Mouse (Mus musculus): Measurements from ENCODE around the gene Nrg4. TPM values are rescaled to one million over a fixed set of nuclear protein-coding genes. Genes with fewer than 3 reads are reported as not detected.

Nrg4 gene
- total RNA-seq, 1 experiment from 2014 or later = 1.4 TPM

DNA sequence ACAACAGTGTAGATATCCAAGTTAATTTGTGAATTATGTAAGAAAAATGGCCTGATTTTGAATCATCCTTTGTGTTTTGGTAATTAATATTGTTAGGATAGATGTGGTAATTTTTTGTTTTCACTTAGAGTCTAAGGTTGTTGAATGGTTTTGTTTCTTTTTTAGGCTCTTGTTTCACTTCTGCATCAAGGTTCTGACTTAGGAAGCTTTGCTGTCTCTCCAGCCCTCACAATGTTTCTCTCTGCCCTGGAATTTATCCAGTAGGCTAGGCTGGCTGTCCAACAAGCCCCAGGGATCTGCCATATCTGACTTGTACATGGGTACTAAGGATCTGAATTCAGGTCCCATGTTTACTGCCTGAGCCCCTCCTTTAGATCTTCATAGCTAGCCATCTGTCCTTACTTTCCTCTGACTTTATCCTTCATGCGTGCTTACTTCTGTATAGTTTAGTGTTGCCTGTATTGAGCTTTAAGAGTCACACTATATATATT lies 154.4 kb downstream of the Nrg4 start:
- no peak for ATAC-seq (replicated peaks; ENCODE audit: insufficient number of reproducible peaks, low FRiP score, low TSS enrichment, poor library complexity, severe bottlenecking)

DNA sequence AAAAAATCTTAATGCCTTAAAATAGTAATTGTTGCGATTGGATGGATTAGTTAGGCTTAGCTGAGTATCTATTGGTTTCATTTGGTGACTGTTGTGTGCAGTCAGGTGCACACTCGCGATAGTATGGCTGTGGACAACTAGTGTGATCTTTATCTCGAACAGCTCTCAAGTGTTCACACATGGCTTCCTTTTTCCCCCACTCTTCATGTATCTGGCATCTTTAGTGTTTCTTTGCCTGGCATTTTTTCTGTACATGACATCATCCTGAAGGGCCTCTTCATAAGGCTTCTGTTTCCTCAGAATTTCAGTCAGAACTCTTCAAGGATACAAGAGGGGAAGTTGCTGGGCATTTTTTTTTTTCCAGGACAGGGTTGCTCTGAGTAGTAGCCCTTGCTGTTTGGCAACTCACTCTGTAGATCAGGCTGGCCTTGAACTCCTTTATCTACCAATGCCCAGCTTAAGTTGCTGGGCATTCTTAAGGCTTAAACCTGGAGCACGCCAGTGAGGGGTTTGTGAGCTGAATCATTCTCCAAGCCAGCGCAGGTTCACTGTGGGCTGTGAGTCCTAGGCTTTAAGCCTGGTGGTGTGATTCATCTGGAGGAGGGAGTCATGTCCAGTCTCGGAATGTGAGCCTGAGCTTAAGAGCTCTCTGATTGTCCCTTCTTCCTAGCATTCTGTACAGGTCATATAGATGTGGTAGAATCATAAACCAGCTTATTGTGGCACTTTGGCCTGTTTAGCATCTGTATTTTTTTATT lies 155.8 kb downstream of the Nrg4 start:
- no peak for ATAC-seq (replicated peaks; ENCODE audit: insufficient number of reproducible peaks, low FRiP score, low TSS enrichment, poor library complexity, severe bottlenecking)

Other genes starting within 250 kb of the Nrg4 start
- 39.7 to 49.5 TPM (median 44.0 TPM) in 3 replicates for gene Ube2q2, start 178.0 kb downstream of the Nrg4 start, total RNA-seq (2017)
- gene Fbxo22, start 117.9 kb downstream of the Nrg4 start, total RNA-seq (2017) = 43.1 to 80.1 TPM (median 59.4 TPM) in 3 replicates
- not detected in 3 replicates for gene Tmem266, start 69 bp upstream of the Nrg4 start, total RNA-seq (2017)
- 41.8 to 63.2 TPM (median 48.1 TPM) in 3 replicates for gene Etfa, start 185.4 kb upstream of the Nrg4 start, total RNA-seq (2017)
- not detected in 3 replicates for gene Isl2, start 211.8 kb upstream of the Nrg4 start, total RNA-seq (2017)